Mouse (Mus musculus) CH12.LX (cell line): ENCODE results near the gene 1700001C02Rik. TPM values are rescaled to one million over a fixed set of nuclear protein-coding genes. Genes with fewer than 3 reads are reported as not detected.

Experiments used
- DNase-seq: peaks from one replicate; pipeline ENCODE4 v3.0.0-alpha.2; 2013; ENCODE audit errors: extremely low read depth
- H3K27ac ChIP-seq: 2 replicates; pipeline ENCODE4 v1.5.1; 2012; ENCODE audit warnings: low read depth, mild to moderate bottlenecking, control low read depth, moderate library complexity; ENCODE audit not compliant: insufficient read depth
- H3K27me3 ChIP-seq: replicated peaks from 2 replicates; pipeline ENCODE3; 2012; ENCODE audit warnings: inconsistent platforms
- H3K36me3 ChIP-seq, 2 experiments: replicated peaks in 1 of 2; 2 replicates each; pipeline versions ENCODE3 to v1.6.1; 2012; ENCODE audit warnings: inconsistent platforms in 1 of 2, low read length in 1 of 2, mild to moderate bottlenecking in 1 of 2, mixed read lengths in 1 of 2, moderate library complexity in 1 of 2; ENCODE audit not compliant: control insufficient read depth in 1 of 2, insufficient read depth in 1 of 2
- H3K4me1 ChIP-seq, 2 experiments: 2 replicates each; pipeline ENCODE4 v1.6.1; 2012; ENCODE audit warnings: inconsistent platforms in 1 of 2, moderate library complexity in 1 of 2; ENCODE audit not compliant: insufficient read depth in 2 of 2, control insufficient read depth in 1 of 2
- H3K4me2 ChIP-seq: 2 replicates; pipeline ENCODE4 v1.6.1; 2012; ENCODE audit warnings: low read depth, mild to moderate bottlenecking, control low read depth; ENCODE audit not compliant: poor library complexity, insufficient read depth, severe bottlenecking
- H3K4me3 ChIP-seq, 3 experiments: fragments of 150-350 bp in 1 of 3; sonication (generic) in 1 of 3; replicated peaks in 1 of 3; 2 replicates each; pipeline versions ENCODE3 to v1.5.1; 2011 to 2012; ENCODE audit warnings: low read depth in 2 of 3, low read length in 2 of 3, mild to moderate bottlenecking in 2 of 3, moderate library complexity in 2 of 3, control low read depth in 1 of 3, improper control_type of control experiment in 1 of 3, inconsistent platforms in 1 of 3, mixed read lengths in 1 of 3; ENCODE audit not compliant: poor library complexity in 1 of 3
- H3K79me2 ChIP-seq: replicated peaks from 2 replicates; pipeline ENCODE4 v1.6.1; 2012; ENCODE audit warnings: mild to moderate bottlenecking, moderate library complexity; ENCODE audit not compliant: control insufficient read depth, poor library complexity, insufficient read depth, severe bottlenecking; ENCODE audit errors: extremely low read depth
- H3K9ac ChIP-seq: 2 replicates; pipeline ENCODE4 v1.6.1; 2012; ENCODE audit warnings: low read depth, mild to moderate bottlenecking, control low read depth, moderate library complexity; ENCODE audit not compliant: insufficient read depth
- H3K9me3 ChIP-seq: replicated peaks from 2 replicates; pipeline ENCODE3; 2012; ENCODE audit warnings: low read length, inconsistent platforms, mixed read lengths
- BHLHE40 ChIP-seq: IDR thresholded peaks from 2 replicates; pipeline ENCODE4 v1.6.1; 2011; ENCODE audit warnings: mild to moderate bottlenecking, low read depth, low read length, improper control_type of control experiment
- CHD1 ChIP-seq: IDR thresholded peaks from 2 replicates; pipeline ENCODE4 v1.6.1; 2012; ENCODE audit warnings: low read depth, low read length, improper control_type of control experiment, inconsistent platforms
- CHD2 ChIP-seq: IDR thresholded peaks from 2 replicates; pipeline ENCODE4 v1.6.1; 2011; ENCODE audit warnings: low read length, improper control_type of control experiment
- CTCF ChIP-seq, 2 experiments: IDR thresholded peaks in 1 of 2; conservative IDR thresholded peaks in 1 of 2; 2 replicates each; pipeline ENCODE4 v1.5.1; 2011 to 2012; ENCODE audit warnings: low read depth in 2 of 2, low read length in 2 of 2, improper control_type of control experiment in 1 of 2, inconsistent platforms in 1 of 2, mild to moderate bottlenecking in 1 of 2, moderate library complexity in 1 of 2
- E2F4 ChIP-seq: IDR thresholded peaks from 2 replicates; pipeline ENCODE4 v1.6.1; 2011; ENCODE audit warnings: low read depth, low read length, improper control_type of control experiment; ENCODE audit not compliant: insufficient replicate concordance
- ELF1 ChIP-seq: IDR thresholded peaks from 2 replicates; pipeline ENCODE4 v1.6.1; 2014; ENCODE audit warnings: low read depth, mild to moderate bottlenecking, inconsistent platforms, low read length, improper control_type of control experiment
- EP300 ChIP-seq: IDR thresholded peaks from 2 replicates; pipeline ENCODE4 v1.6.1; 2011; ENCODE audit warnings: low read length, improper control_type of control experiment
- ETS1 ChIP-seq: conservative IDR thresholded peaks from 2 replicates; pipeline ENCODE4 v1.6.1; 2012; ENCODE audit warnings: low read depth, mild to moderate bottlenecking, inconsistent platforms, low read length, improper control_type of control experiment, moderate library complexity
- GABPA ChIP-seq: IDR thresholded peaks from 2 replicates; pipeline ENCODE4 v1.6.1; 2012; ENCODE audit warnings: low read depth, low read length, improper control_type of control experiment, inconsistent platforms; ENCODE audit not compliant: insufficient replicate concordance
- JUN ChIP-seq: IDR thresholded peaks from 2 replicates; pipeline ENCODE4 v1.6.1; 2011; ENCODE audit warnings: low read depth, mild to moderate bottlenecking, low read length, improper control_type of control experiment, moderate library complexity; ENCODE audit not compliant: insufficient read depth
- KAT2A ChIP-seq: IDR thresholded peaks from 2 replicates; pipeline ENCODE4 v1.6.1; 2012; ENCODE audit warnings: low read length, improper control_type of control experiment, inconsistent platforms; ENCODE audit not compliant: insufficient replicate concordance
- MXI1 ChIP-seq: IDR thresholded peaks from 2 replicates; pipeline ENCODE4 v1.6.1; 2011; ENCODE audit warnings: mild to moderate bottlenecking, low read depth, low read length, improper control_type of control experiment
- MYC ChIP-seq: IDR thresholded peaks from 2 replicates; pipeline ENCODE4 v1.6.1; 2011; ENCODE audit warnings: low read depth, mild to moderate bottlenecking, improper control_type of control experiment, low read length
- NRF1 ChIP-seq: IDR thresholded peaks from 2 replicates; pipeline ENCODE4 v1.6.1; 2014; ENCODE audit warnings: low read depth, mild to moderate bottlenecking, inconsistent platforms, low read length, improper control_type of control experiment, moderate library complexity
- RCOR1 ChIP-seq: conservative IDR thresholded peaks from 2 replicates; pipeline ENCODE4 v1.6.1; 2012; ENCODE audit warnings: low read depth, mild to moderate bottlenecking, inconsistent platforms, low read length, improper control_type of control experiment
- SIN3A ChIP-seq: IDR thresholded peaks from 2 replicates; pipeline ENCODE4 v1.6.1; 2012; ENCODE audit warnings: low read length, improper control_type of control experiment, inconsistent platforms
- TBP ChIP-seq: conservative IDR thresholded peaks from 2 replicates; pipeline ENCODE4 v1.6.1; 2011; ENCODE audit warnings: low read depth, low read length, improper control_type of control experiment
- USF1 ChIP-seq: IDR thresholded peaks from 2 replicates; pipeline ENCODE4 v1.6.1; 2014; ENCODE audit warnings: low read depth, mild to moderate bottlenecking, inconsistent platforms, low read length, improper control_type of control experiment
- USF2 ChIP-seq: conservative IDR thresholded peaks from 2 replicates; pipeline ENCODE4 v1.6.1; 2011; ENCODE audit warnings: low read depth, low read length, improper control_type of control experiment
- ZC3H11A ChIP-seq: IDR thresholded peaks from 2 replicates; pipeline ENCODE4 v1.6.1; 2012; ENCODE audit warnings: low read depth, mild to moderate bottlenecking, inconsistent platforms, low read length, improper control_type of control experiment
- ZKSCAN1 ChIP-seq: IDR thresholded peaks from 2 replicates; pipeline ENCODE4 v1.6.1; 2012; ENCODE audit warnings: low read depth, inconsistent platforms, low read length, improper control_type of control experiment, borderline replicate concordance
- dilution Hi-C: fragments of 300-500 bp; cut with MboI; formaldehyde crosslinking; loops from 2 replicates; pipeline ENCODE4 v1.14.3; 2020; ENCODE audit warnings: low sequenced_read_pairs; ENCODE audit not compliant: extremely low pct_unique_long_range_greater_than_20kb, extremely low pct_ligation_motif_present
- in situ Hi-C: fragments of 300-500 bp; cut with MboI; formaldehyde crosslinking; loops from 3 replicates; pipeline ENCODE4 v1.14.3; 2019; ENCODE audit warnings: low sequenced_read_pairs, low pct_ligation_motif_present, low pct_unique_long_range_greater_than_20kb, mixed read lengths
- polyA plus RNA-seq: library from polyadenylated mRNA; unstranded; fragments of >175 nt; gene quantifications from 2 replicates; pipeline ENCODE4 v1.2.1, GENCODE M21; 2012; ENCODE audit warnings: low read depth; ENCODE audit not compliant: insufficient read length
- total RNA-seq, 2 experiments: library from RNA; depleted of rRNA; stranded (reverse); fragments of 300-350 nt in 1 of 2; fragments of >200 nt in 1 of 2; gene quantifications; 2 replicates each; pipeline ENCODE4 v1.2.3; 2012 to 2014

The 1700001C02Rik gene
- total and polyA plus RNA-seq, 3 experiments, result not detected

- no peak for DNase-seq
- dilution Hi-C loops, result no loop called here
- Histone ChIP-seq H3K79me2 (no peaks in the 10 kb centered on the region), H3K9ac (no peak overlapping the region), H3K4me3 (no peak overlapping the region), H3K9me3 (no peaks in the 10 kb centered on the region), H3K4me2 (no peak overlapping the region; the same call in 1 of the 2 replicates), H3K27ac (no peak overlapping the region), H3K4me1 (peaks cover 0 to 17% of the 10 kb centered on the region in 2 experiments; a peak in 2 of 4 replicates), H3K36me3 (no peaks in the 10 kb centered on the region), H3K27me3 (peaks cover 7% of the 10 kb centered on the region)
- in situ Hi-C loops, result no loop called here
- TF ChIP-seq GABPA (no peak), ZKSCAN1 (no peak), JUN (no peak), E2F4 (no peak), EP300 (no peak), USF2 (no peak), TBP (no peak), KAT2A (no peak)
Measured at GRCm38 (mm10) chr5:30522406-30522805, 56.6 kb downstream of the 1700001C02Rik start.

- Histone ChIP-seq H3K4me2 (no peak overlapping the region), H3K9me3 (no peaks in the 10 kb centered on the region), H3K4me3 (no peak overlapping the region), H3K27me3 (peaks cover 7% of the 10 kb centered on the region), H3K27ac (no peak overlapping the region), H3K36me3 (no peaks in the 10 kb centered on the region), H3K9ac (no peak overlapping the region), H3K4me1 (peaks cover 0 to 17% of the 10 kb centered on the region in 2 experiments; a peak in 2 of 4 replicates), H3K79me2 (no peaks in the 10 kb centered on the region)
- no peak for DNase-seq
- dilution Hi-C loops, result no loop called here
- TF ChIP-seq TBP (no peak), USF1 (no peak), SIN3A (no peak), GABPA (no peak), CHD1 (no peak), CHD2 (no peak), ZC3H11A (no peak), KAT2A (no peak), MXI1 (no peak), ETS1 (no peak), ELF1 (no peak), NRF1 (no peak), MYC (no peak), RCOR1 (no peak), BHLHE40 (no peak), CTCF (conservative IDR thresholded peaks at IDR 0.05 in 1 of 2, IDR thresholded peaks at IDR 0.05 in 1 of 2; ENCODE audit: low read depth in 2 of 2, low read length in 2 of 2) (no peak)
- in situ Hi-C loops, result no loop called here
Measured at GRCm38 (mm10) chr5:30523131-30523530, 57.3 kb downstream of the 1700001C02Rik start.
